Mouse (Mus musculus): ENCODE measurements around the gene Dand5.

Dand5 gene

DNA sequence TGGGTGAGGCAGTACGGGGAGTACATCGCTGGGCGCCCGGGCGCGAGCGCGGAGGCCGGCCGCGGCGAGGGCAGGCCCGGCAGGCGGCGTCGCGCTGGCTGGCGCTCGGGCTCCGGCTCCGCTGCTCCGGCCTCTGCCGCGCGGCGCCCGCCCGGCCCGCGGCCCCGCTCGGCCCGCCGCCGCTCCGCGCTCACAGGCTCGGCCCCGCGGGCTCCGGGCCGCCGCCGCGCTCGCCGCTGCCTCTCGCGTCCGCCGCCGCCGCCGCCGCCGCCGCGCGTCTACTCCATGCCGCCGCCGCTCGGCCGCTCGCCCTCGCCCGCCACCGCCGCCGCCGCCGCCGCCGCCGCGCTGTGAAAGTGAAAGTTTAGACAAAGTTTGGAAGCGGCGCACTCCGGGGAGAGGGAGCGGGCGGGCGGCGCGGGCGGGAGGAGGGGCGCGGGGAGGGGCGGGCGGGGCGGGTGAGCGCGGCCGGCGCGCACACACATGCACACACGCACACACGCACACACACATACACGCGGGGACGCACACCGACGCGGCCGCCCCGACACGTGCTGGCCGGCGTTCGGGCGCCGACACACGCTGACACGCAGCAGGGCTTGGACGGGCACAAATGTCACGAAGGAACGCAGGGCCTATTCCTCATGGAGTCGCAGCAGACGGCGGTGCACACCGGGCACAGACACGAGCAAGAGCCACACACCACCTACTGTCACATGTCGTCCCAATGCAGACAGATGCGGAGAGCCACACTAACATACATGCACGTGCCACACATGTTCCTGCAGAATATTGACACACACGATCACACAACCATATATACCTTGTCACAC is 22.4 kb downstream of the Dand5 start, which contains the start of gene Nfix:
Nfix (minus strand) TSS at position 346 of the 833 bp plus-strand sequence.
- peak; percentile 58 for DNase-seq (ENCODE audit: low read depth, low spot score)

DNA sequence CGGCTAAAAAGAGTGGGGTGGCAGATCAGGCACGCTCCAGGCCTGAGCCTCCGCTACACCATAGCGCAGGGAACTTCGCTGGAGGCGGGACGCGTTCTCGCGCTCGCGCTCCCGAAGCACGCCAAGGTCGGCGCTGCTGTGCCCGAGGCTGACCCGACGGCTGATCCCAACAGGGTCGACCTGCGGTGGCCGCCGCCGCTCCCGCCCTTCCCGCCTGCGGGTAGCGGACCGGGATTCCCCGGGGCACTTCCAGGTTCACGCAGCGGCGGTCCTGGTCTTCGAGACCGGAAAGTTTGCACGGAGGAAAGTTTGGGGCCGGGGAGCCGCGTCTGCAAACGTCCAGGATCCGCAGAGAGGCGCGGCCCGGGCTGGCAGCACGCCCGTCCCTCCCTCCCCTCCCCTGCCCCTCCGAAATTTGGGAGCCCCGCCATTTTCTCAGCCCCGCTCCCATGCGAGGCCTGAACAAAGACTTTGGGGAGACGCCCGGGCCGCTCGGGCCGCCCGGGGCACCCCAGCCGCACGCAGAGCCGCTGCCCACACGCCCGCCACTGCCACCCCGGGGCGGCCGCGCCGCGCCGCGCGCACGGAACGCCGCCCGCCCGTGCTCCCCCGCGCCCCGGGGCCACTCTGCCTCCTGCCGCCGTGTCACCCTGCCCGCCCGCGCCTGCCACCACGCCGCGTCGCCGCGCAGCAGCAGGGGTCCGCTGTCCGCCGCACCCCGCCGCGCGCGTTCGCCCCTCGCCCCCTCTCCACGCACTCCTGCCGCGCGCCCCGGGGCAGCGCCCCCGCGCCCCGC is 23.3 kb downstream of the Dand5 start:
- peak; percentile 64 for DNase-seq (ENCODE audit: low read depth, low spot score)

- peak; percentile 21 for DNase-seq (ENCODE audit: low read depth, low spot score)
Observed at GRCm38 (mm10) chr8:84798446-84799135, 24.0 kb downstream of the Dand5 start.

GRCm38 (mm10) chr8:84797971-84798370 is 24.7 kb downstream of the Dand5 start:
- no peak for DNase-seq (ENCODE audit: low read depth, low spot score)

DNA sequence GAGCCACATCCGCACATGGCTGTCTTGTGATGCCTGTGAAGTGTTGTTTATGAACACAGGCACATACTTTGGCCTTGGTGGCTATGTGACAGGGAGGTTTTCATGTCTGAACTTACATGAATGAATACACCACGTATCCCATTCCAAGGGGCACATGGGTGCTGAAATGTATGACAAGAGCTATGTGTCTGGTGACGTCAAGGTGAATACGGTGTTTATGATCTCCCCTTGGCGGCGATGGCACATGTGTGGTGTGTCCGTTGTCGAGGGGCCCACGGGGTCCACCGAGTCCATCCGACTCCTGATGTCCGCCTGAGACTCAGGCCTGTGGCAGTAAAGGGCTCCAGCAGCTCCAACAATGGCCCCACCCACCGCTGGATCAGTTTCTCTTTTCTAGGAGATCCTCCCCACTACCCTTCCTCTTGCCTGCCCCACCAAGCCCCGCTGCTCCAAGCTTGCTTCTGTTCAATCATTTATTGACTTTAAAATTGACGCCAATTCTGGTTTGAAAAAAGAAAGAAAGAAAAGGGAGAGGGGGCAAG is 25.3 kb downstream of the Dand5 start:
- DNase-seq (ENCODE audit: low read depth, low spot score), result no peak

GRCm38 (mm10) chr8:84794486-84794885 is 28.1 kb downstream of the Dand5 start:
- no peak for DNase-seq (ENCODE audit: low read depth, low spot score)

DNA sequence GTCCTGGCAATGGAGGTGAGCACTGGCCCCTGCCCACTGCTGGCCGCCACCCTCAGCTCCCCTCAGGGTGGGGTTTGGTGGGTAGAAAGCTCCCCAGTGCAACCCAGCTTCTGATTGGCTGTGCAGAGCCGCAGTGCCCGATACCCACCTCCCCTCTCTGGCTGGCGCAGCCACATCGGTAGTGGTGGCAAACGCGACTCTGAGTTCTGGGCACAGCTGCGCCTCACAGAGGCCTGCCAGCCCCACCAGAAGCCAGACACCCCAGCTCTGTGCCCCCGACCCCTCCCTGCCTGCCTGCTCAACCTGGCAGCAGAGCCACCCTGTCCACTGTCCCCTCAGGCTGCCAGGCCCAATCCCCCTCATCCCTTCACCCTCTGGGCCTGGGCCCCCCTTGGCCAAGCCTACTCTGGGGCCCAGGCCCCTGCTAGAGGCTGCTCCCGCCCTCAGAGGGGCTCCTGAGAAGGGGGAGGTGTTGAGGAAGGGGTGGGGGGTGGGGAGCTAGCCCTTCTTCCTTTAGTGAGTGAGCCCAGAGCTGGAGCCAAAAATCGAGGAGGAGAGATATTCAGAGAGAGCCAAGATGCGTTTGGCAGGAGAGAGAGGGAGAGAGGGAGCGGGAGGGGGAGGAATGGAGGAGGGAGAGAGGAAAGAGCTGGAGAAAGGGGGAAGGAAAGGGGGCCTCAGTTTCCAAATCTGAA is 28.7 kb downstream of the Dand5 start:
- peak; percentile 50 for DNase-seq (ENCODE audit: low read depth, low spot score)

DNA sequence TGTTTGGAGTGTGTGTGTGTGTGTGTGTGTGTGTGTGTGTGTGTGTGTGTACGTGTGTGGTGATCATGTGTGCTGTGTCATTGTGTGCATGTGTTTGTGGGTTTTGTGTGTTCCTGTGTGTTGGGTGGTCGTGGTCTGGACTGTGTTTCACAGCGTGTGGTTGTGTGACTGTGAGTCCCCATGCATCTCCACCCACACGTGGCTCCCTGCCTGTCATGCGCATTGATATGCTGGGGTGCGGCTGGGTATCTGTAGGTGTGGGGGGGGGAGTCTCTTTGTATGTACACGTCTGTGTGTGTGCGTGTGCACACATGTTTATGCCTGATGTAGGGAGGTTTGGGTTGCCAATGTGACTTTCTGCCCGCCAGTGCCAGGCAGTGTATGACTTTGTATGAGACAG is 29.5 kb downstream of the Dand5 start:
- DNase-seq (ENCODE audit: low read depth, low spot score), result no peak

GRCm38 (mm10) chr8:84792429-84792947 is 30.1 kb downstream of the Dand5 start:
- peak; percentile 48 for DNase-seq (ENCODE audit: low read depth, low spot score)

DNA sequence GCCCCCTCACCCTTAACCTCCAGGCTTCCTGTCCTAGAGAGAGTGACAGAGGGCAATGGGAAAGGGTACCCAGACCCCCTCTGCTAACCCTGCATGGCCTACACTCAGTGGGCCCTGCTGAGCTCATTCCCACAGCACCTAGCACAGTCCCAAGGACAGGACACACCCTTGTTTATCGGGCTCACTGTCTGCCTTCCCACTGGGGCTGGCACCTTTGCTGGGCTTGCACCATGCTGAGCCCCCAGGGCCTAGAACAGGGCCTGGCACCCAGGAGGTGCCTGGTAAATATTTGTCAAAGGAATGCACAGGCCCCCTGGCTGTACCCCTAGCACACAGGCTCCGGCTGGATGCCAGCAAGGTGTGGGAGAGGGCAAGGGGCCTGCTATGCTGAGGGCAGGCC is 32.1 kb downstream of the Dand5 start:
- DNase-seq (ENCODE audit: low read depth, low spot score), result no peak

DNA sequence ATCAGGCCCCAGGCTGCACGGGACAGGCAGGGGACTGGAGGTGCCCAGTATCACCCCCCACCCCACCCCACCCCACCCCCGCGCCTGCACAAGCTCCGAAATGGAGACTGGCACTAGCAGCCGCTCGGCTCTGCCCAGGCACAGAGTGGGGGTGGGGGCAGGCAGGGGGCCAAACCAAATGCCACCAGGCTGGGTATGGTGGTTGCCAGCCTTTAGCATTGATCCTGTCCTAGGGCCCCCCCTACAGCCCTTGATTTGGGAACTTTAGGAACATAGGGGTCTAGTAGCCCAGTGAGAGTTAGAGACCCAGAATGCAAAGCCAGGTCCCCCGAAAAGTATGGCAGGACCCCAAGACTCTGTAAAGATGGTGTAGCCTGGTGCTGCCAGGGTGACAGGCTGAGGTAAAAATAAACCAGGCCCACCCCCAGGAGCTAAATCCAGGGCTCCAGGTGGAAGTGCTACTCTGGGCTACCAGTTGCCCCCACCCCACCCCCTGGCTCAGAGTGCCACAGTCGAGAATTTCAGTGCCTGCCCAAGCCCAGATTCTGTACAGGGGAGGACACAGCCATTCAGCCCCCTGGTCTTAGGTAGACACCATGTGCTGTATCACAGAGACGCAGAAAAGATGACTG is 32.7 kb downstream of the Dand5 start:
- no peak for DNase-seq (ENCODE audit: low read depth, low spot score)

DNA sequence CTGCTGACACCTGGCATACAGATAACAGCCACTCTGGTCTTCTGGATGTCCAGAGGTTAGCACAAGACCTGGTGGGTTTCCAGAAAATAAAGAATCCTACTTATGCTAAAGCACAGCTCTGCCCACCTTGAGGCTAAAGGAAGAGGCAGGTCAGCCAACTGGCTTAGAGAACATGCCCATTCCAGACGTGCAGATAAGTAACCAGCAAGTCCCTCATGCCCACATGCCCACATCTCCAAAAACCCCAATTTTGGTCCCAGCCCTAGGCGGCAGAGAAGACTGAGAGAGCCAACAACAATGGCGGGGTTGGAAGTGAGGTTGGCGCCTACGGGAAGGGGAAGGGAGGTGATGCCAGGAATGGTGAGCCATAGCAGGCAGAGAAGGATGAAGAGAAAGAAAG is 33.3 kb downstream of the Dand5 start:
- no peak for DNase-seq (ENCODE audit: low read depth, low spot score)

GRCm38 (mm10) chr8:84788896-84789295 is 33.7 kb downstream of the Dand5 start:
- no peak for DNase-seq (ENCODE audit: low read depth, low spot score)

GRCm38 (mm10) chr8:84787523-84788302 is 34.9 kb downstream of the Dand5 start:
- DNase-seq (ENCODE audit: low read depth, low spot score), result no peak

DNA sequence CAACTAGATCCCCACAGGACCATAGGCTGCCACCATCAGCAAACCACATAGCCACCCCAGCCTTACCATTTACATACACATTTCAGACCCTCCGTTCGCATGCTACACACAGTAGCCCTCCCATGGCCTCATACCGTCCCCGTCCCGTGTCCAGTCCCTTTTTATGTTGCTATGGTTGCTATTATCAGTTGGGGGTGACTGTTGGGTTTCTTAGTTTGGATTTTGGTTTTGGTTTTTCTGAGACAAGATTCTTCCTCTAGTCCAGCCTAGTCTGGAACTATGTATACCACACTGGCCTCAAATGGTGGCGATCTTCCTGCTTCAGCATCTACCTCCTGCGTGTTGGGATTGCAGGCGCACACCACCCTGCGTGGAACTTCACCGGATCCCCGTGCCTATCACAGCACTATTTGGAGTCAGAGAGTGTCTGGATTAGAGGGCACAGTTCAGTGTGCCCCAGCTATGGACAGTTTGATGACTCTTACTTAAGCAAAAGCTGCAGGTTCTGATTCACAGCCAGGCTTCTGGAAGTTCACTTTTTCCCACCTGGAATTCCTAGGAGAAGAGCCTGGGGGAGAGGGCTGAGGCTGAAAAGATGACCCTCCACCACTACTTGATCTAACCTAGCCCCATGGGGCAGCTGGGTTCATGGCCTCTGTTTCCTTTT is 35.7 kb downstream of the Dand5 start:
- DNase-seq (ENCODE audit: low read depth, low spot score), result no peak

DNA sequence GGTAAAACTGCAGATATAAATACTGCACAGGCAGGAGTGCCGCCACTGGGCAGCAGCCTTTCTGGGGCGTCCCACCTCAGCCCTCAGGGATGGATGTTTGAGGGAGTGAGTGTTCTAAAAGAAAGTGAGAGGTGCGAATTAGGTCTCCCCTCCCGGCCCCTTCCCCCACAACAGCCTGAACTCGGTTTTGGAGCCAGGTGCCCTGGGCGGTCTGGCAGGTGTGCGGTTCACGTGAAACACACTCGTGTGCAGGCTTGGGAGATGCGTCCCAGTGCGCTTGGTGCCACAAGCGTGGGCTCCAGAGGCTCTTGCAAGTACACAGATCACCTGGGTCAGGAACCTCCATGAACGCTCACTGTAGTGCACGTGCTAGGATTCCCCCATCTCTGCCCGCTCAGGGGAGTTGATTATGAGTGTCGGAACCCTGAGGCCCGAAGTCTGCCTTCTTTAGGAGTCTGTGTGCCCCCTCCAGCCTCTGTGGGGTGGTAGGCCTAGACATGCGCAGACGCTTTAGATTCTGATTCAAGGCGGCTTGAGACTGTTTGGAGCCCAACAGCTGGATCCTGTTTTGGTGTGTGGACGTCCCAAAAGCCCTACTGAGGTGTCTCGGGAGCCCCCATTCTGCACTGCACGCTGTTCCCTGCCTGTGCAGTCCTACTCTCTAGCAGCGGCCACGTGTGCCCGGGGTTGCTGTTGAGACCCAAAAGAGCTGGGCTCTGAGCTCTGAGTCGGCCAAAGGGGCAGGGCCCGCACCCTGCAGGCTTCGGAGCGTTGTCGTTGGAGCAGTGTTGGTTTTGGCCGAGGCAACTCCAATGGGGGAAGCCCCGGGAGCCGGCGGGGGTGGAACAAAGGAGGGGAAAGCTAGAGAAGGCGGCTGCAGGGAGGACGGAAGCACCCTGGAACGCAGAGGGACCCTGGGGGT is 36.6 kb downstream of the Dand5 start:
- DNase-seq (ENCODE audit: low read depth, low spot score), result no peak

DNA sequence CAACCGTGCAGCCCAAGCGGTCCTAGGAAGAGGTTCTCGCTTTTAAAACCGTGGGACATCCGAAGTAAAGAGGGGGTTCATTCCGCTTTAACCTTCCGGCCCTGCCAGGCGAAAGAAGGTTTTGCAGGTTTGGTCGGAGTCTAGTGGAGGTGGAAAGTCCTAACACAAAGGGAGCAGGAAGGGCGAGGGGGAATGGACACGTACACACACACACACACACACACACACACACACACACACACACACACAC is 37.2 kb downstream of the Dand5 start:
- DNase-seq (ENCODE audit: low read depth, low spot score), result no peak
